Mouse (Mus musculus) G1E (cell line): ENCODE measurements around the gene Camta1.

ENCODE experiments used
- CTCF ChIP-seq: IDR thresholded peaks from 2 replicates; pipeline ENCODE4 v1.5.1; 2012; ENCODE audit warnings: low read depth, low read length, inconsistent platforms, mixed read lengths
- GATA1 ChIP-seq: IDR thresholded peaks from 2 replicates; pipeline ENCODE4 v1.6.1; 2012; ENCODE audit warnings: borderline replicate concordance, low read length, inconsistent platforms, mixed read lengths
- GATA2 ChIP-seq: IDR thresholded peaks from 2 replicates; pipeline ENCODE4 v1.6.1; 2012; ENCODE audit warnings: low read depth, low read length, inconsistent platforms, borderline replicate concordance
- POLR2AphosphoS5 ChIP-seq: IDR thresholded peaks from 2 replicates; pipeline ENCODE4 v1.6.1; 2012; ENCODE audit warnings: low read depth, low read length, inconsistent platforms; ENCODE audit not compliant: insufficient replicate concordance
- TAL1 ChIP-seq: conservative IDR thresholded peaks from 2 replicates; pipeline ENCODE4 v1.6.1; 2012; ENCODE audit warnings: low read depth, low read length, inconsistent platforms, mixed read lengths

GRCm38 (mm10) chr4:151108028-151108771, 753.5 kb downstream of the Camta1 start:
- TF ChIP-seq CTCF (no peak), GATA1 (no peak), POLR2AphosphoS5 (no peak), TAL1 (no peak), GATA2 (no peak)
